Mouse (Mus musculus) midbrain, embryonic 13.5 days (tissue): ENCODE results near the gene Dnaic2. TPM values are rescaled to one million over a fixed set of nuclear protein-coding genes. Genes with fewer than 3 reads are reported as not detected.

Experiments
- ATAC-seq: fragments of 200-750 bp; cut with Nextera tagmentation; 2 replicates; pipeline ENCODE4 v1.8.0; 2017; ENCODE audit warnings: mild to moderate bottlenecking, moderate TSS enrichment, moderate library complexity
- H3K27ac ChIP-seq: fragments of 300-500 bp; sonication (generic); 2 replicates; pipeline ENCODE4 v1.5.1; 2015; ENCODE audit warnings: inconsistent platforms, mild to moderate bottlenecking, moderate library complexity
- H3K27me3 ChIP-seq: fragments of 300-500 bp; sonication (generic); 2 replicates; pipeline ENCODE4 v1.6.1; 2015; ENCODE audit warnings: mild to moderate bottlenecking, inconsistent platforms
- H3K36me3 ChIP-seq: fragments of 300-500 bp; sonication (generic); 2 replicates; pipeline ENCODE4 v1.6.1; 2015; ENCODE audit warnings: mild to moderate bottlenecking, inconsistent platforms
- H3K4me1 ChIP-seq: fragments of 300-500 bp; sonication (generic); replicated peaks from 2 replicates; pipeline ENCODE4 v1.6.1; 2015; ENCODE audit warnings: inconsistent platforms
- H3K4me2 ChIP-seq: fragments of 300-500 bp; sonication (generic); replicated peaks from 2 replicates; pipeline ENCODE4 v1.6.1; 2015; ENCODE audit warnings: moderate library complexity, mild to moderate bottlenecking, inconsistent platforms
- H3K4me3 ChIP-seq: fragments of 300-500 bp; sonication (generic); replicated peaks from 2 replicates; pipeline ENCODE4 v1.5.1; 2015; ENCODE audit warnings: mild to moderate bottlenecking, inconsistent platforms
- H3K9ac ChIP-seq: fragments of 300-500 bp; sonication (generic); replicated peaks from 2 replicates; pipeline ENCODE4 v1.6.1; 2015; ENCODE audit warnings: mild to moderate bottlenecking, inconsistent platforms
- H3K9me3 ChIP-seq: fragments of 300-500 bp; sonication (generic); 2 replicates; pipeline ENCODE4 v1.6.1; 2016; ENCODE audit warnings: mild to moderate bottlenecking, inconsistent platforms
- WGBS: fragments of 180-500 bp; shearing (Covaris S2); methylation state at CpG from one replicate; pipeline ENCODE4 v1.1.7; 2015; 5-methylcytosine and 5-hydroxymethylcytosine counted together
- polyA plus RNA-seq: library from polyadenylated mRNA; unstranded; fragments of >200 nt; fragmentation: Nextera tagmentation; extraction: Ambion mirVana; gene quantifications from 2 replicates; pipeline ENCODE4 v1.2.1, GENCODE M21; 2015

The Dnaic2 gene
- polyA plus RNA-seq, 1 experiment from 2014 or later = 1.6 TPM

DNA sequence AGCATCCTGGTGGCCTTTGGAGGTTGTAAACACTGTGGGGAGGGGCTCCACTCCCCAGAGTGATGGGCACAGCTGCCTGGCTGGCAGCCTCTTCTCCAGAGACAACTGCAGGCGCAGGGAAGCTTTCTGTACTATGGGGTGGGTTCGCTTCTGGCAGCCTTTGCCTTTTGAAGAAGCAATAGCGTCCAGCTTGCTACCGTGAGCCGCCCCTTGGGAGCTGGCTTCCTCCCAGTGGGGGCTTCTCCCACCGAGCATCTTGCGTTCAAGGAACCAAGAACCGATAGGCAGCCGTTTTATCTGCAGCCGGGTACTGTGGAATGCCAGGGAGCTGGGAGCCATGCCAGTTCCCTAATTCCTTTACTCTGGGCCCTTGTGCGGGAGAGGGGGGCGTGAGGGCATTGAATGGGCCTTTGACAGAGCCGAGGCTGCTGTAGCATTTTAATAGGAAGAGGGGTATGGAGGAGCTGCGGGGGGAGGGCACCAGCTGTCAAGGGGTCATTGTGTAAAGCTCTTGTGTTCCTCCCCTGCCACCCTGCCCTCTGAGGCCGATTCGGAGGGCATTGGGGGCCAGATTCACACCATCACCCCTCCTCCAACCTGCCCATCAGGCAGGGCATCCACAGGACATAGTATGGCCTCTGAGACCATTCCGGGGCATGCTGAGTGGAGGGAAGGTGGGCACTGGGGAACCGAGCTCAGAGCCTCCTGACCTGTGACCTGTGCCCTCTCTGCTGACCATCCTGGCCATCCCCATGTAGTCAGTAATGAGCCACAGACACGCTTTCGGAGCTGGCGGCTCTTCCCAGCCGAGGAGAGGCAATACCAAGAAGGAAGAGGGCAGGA, 22.9 kb upstream of the Dnaic2 start:
- ATAC-seq = peak; percentile 89
- Histone ChIP-seq H3K9ac (peak overlapping the region; percentile 39), H3K4me1 (peaks cover 39% of the 10 kb centered on the region), H3K4me2 (peak overlapping the region; percentile 11), H3K4me3 (no peak overlapping the region), H3K27me3 (no peaks in the 10 kb centered on the region), H3K36me3 (0 out of 2 replicates have a peak, but pooled peaks cover 6% of the 10 kb centered on the region), H3K9me3 (no peaks in the 10 kb centered on the region), H3K27ac (peak overlapping the region; percentile 69)
- WGBS = 42% methylated on average over 22 of the region's 22 CpGs

DNA sequence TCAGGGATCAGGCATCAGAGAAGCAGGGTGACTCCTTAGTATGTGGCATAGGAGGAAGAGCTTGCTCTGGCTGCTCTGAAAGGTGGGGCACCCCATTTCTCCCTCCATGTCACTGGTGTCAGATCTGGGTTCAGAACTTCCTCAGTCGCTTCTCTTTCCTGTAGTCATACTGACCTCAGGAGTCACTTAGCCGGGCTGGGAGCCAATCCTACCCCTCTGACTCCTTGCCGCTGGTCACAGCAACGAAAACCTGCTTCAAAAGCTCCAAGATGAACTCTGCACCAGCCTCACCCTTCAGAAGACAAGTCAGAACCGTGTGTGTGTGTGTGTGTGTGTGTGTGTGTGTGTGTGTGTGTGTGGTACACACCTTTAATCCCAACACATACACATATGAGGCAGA, 20.9 kb upstream of the Dnaic2 start:
- Histone ChIP-seq H3K36me3 (peaks cover 15% of the 10 kb centered on the region; the same call in 1 of the 2 replicates), H3K27me3 (no peaks in the 10 kb centered on the region)
- WGBS = 94% methylated on average over 5 of the region's 5 CpGs

DNA sequence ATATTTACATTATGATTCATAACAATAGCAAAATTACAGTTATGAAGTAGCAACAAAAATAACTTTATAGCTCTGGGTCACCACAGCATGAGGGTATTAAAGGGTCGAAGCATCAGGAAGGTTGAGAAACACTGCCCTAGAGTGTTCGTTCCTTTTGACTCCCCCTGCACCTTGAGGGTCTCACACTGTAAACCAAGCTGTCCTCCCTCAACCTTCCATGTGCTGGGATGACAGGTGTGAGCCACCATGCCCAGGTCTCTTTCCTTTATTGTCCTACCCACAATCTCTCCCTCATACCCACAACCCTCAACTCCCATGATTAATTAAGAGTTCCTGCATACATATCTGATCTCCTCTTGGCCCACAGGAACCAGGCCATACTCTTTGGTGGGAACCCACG, 15.8 kb upstream of the Dnaic2 start:
- no peaks in the 10 kb centered on the region for H3K9me3 ChIP-seq
- 0 out of 2 replicates have a peak, but pooled peaks cover 7% of the 10 kb centered on the region for H3K4me1 ChIP-seq
- 93% methylated on average over 3 of the region's 3 CpGs for WGBS
- H3K36me3 ChIP-seq = peaks cover 15% of the 10 kb centered on the region; the same call in 1 of the 2 replicates
- H3K27ac ChIP-seq = no peak overlapping the region
- H3K27me3 ChIP-seq = no peaks in the 10 kb centered on the region
- no peak overlapping the region for H3K4me2 ChIP-seq
- H3K9ac ChIP-seq = no peak overlapping the region
- no peak overlapping the region for H3K4me3 ChIP-seq
- ATAC-seq = no peak

More for the DNA sequence above, 20.9 kb upstream of the Dnaic2 start:
- Histone ChIP-seq H3K4me2 (no peak overlapping the region), H3K9ac (no peak overlapping the region), H3K4me1 (peaks cover 39% of the 10 kb centered on the region), H3K4me3 (no peak overlapping the region), H3K9me3 (no peaks in the 10 kb centered on the region), H3K27ac (no peak overlapping the region)
- ATAC-seq = no peak

DNA sequence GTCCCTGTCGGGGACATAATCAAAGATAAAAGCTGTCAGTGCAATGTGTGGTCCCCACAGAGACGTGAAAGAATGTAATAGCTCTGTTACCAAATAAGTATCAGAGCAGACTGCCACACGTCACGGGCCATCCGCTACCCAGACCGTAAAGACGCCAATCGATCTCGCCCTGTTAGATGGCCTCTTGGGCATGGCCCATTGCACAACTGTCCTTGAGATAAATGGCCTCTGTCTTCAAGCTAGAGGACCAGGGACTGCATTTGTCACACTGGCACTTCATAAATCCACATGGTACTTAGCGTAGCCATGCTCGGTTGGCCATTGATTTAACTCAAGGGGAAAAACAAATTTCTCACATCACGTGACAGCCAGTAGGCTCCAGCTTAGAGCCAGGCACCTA, 15.3 kb upstream of the Dnaic2 start:
- Histone ChIP-seq H3K4me1 (0 out of 2 replicates have a peak, but pooled peaks cover 7% of the 10 kb centered on the region), H3K9me3 (no peaks in the 10 kb centered on the region), H3K27me3 (no peaks in the 10 kb centered on the region), H3K4me3 (no peak overlapping the region), H3K27ac (no peak overlapping the region), H3K36me3 (peaks cover 15% of the 10 kb centered on the region; the same call in 1 of the 2 replicates), H3K4me2 (no peak overlapping the region), H3K9ac (no peak overlapping the region)
- WGBS = 86% methylated on average over 12 of the region's 12 CpGs
- no peak for ATAC-seq

DNA sequence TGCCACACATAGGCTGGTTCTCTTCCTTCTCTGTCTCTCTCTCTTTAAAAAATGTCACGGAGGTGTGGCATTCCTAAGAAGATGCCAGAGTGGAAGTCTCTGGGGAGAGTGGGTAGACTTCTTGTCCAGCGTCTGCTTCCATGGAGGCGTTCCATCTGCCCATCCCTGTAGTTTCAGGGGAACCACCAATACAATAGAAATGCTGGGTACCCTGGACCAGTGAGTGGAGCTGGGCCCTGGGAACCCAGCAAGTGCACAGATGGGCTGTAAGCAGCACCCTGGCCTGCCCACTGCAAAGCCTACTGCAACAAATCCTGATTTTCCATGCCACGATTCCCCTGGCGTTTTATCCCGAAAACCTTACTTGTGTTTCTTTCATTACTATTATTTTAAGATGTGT, 12.7 kb upstream of the Dnaic2 start:
- Histone ChIP-seq H3K9me3 (no peaks in the 10 kb centered on the region), H3K4me1 (0 out of 2 replicates have a peak, but pooled peaks cover 7% of the 10 kb centered on the region), H3K27ac (no peak overlapping the region), H3K4me2 (no peak overlapping the region), H3K27me3 (no peaks in the 10 kb centered on the region), H3K9ac (no peak overlapping the region), H3K36me3 (peaks cover 9% of the 10 kb centered on the region; the same call in 1 of the 2 replicates), H3K4me3 (no peak overlapping the region)
- ATAC-seq = no peak
- 89% methylated on average over 6 of the region's 6 CpGs for WGBS

DNA sequence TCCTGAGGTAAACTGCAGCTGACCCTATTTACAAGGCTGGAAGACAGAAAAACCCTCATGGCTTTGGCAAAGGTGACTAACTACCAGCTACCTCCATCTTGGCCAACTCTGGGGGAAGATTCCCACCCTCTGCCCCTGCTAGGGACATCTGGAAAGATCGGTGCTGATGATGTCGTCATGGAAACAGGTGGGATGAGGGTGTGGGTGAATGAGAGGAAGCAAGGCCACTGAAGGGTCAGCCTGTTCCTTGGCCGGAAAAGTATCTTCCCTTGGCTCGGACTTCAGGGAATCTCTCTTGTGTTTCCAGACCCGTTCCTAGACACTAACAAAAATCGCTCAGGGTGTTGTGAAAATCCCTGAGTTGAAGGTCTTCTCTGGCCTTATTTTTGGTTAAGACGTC, 11.7 kb upstream of the Dnaic2 start:
- 76% methylated on average over 7 of the region's 7 CpGs for WGBS
- Histone ChIP-seq H3K9me3 (no peaks in the 10 kb centered on the region), H3K9ac (no peak overlapping the region), H3K27ac (no peak overlapping the region), H3K4me3 (no peak overlapping the region), H3K36me3 (0 out of 2 replicates have a peak, but pooled peaks cover 5% of the 10 kb centered on the region), H3K4me1 (0 out of 2 replicates have a peak, but pooled peaks cover 7% of the 10 kb centered on the region), H3K27me3 (no peaks in the 10 kb centered on the region), H3K4me2 (no peak overlapping the region)
- ATAC-seq = no peak

DNA sequence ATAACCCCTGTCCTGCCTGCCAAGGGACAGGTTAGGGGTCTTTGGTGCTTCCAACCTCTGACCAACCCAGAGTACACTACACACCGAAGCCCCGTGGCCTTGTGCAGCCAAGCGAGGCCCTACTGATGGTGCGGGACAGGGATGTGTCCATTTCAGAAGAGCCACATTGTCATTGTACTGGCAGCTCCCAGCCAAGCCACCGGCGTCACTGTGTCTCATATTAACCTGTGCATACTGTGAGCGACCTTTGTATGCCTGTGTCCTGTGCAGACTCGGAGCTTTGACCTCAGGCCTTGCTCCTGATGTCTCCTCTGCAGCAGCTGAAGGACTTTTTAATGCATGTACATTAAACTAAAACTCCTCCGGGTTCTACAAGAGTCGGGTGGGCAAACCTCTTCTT, 6.7 kb upstream of the Dnaic2 start:
- Histone ChIP-seq H3K27me3 (no peaks in the 10 kb centered on the region), H3K4me1 (0 out of 2 replicates have a peak, but pooled peaks cover under 1% of the 10 kb centered on the region), H3K27ac (no peak overlapping the region), H3K9ac (no peak overlapping the region), H3K9me3 (no peaks in the 10 kb centered on the region), H3K4me2 (no peak overlapping the region), H3K36me3 (no peaks in the 10 kb centered on the region), H3K4me3 (no peak overlapping the region)
- no peak for ATAC-seq
- 92% methylated on average over 10 of the region's 10 CpGs for WGBS

DNA sequence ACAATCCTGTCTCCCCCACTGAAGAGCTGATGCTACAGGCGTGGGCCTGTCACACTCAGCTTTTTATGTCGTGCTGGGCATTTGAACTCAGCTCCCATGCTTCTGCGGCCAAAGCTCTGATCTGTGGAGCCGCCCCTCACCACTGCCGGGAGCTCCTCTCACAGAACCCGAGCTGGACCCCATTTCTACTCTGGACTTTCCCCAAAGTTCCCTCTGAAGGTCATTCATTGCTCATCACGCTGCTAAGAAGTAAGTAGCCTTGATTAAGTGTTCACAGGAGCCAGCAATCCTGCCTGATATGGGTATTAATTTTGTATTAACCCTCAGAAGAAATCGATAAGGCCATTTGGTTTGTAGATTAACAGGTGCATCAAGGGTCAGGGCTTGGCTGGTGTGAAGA, 4.8 kb upstream of the Dnaic2 start:
- 83% methylated on average over 8 of the region's 8 CpGs for WGBS
- H3K4me2 ChIP-seq = no peak overlapping the region
- no peak overlapping the region for H3K4me3 ChIP-seq
- no peaks in the 10 kb centered on the region for H3K36me3 ChIP-seq
- H3K9ac ChIP-seq = no peak overlapping the region
- H3K9me3 ChIP-seq = no peaks in the 10 kb centered on the region
- no peaks in the 10 kb centered on the region for H3K27me3 ChIP-seq
- no peak for ATAC-seq
- no peak overlapping the region for H3K27ac ChIP-seq
- H3K4me1 ChIP-seq = peaks cover 7% of the 10 kb centered on the region

DNA sequence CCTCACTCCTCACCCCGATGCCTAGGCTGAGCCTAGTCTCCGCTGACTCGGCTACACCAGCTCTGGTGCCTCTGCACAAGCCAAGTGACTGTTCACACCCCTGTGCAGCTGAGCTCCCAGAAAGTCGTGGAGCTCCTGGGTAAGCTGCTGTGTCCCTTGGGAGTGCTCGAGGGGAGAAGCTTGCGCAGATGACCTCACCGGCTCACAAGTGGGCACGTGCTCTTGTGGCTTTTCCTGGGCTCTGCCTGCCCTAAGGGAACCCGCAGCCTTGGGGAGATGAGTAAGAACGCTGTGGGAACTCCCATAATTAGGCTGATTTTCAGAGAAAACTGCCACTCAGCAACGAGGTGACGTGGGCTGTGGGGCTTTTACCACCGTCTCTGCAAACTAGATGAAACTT, 4.2 kb upstream of the Dnaic2 start:
- Histone ChIP-seq H3K4me2 (no peak overlapping the region), H3K27ac (no peak overlapping the region), H3K9ac (no peak overlapping the region), H3K27me3 (peaks cover under 1% of the 10 kb centered on the region; the same call in 1 of the 2 replicates), H3K9me3 (no peaks in the 10 kb centered on the region), H3K4me3 (no peak overlapping the region), H3K36me3 (no peaks in the 10 kb centered on the region), H3K4me1 (peaks cover 13% of the 10 kb centered on the region)
- ATAC-seq = no peak
- 76% methylated on average over 13 of the region's 13 CpGs for WGBS

DNA sequence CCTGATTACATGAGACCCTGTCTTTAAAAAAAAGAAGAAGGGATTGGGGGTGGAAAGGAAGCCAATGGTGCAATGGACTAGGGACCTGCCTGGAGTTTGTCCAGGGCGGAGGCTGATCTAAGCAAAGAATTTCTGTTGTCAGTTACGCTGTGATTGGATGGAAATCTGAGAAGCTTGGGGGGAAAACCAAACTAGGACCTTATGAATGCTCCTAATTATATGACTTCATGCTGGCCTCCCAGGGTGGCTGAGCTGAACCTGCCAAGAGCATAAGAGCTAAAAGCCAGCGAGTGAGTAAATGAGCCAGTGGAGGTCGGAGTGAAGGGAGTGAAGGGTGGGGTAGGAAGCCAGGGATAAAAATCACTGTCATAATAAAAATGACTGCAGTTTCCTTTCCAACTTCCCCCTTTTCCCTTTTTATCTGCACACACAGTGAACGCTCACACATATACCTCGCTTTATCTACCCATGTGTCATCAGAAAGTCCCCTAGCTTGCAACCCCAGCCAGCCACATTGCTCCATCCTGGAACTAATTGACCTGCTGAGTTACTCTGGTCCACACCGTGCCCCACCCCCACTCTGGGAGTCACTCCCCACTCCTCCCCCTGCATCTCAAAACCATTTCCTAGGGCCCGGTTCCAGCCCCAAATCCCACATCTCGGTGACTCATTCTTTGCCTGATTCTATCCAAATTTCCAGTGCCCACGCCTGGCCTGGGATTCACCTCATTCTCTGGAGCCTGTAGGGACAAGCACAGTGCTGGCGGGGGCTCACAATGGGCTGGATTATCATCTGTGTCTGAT, 2.2 kb upstream of the Dnaic2 start:
- Histone ChIP-seq H3K4me3 (no peak overlapping the region), H3K9ac (no peak overlapping the region), H3K27ac (no peak overlapping the region), H3K27me3 (peaks cover 12% of the 10 kb centered on the region), H3K36me3 (no peaks in the 10 kb centered on the region), H3K4me1 (peaks cover 24% of the 10 kb centered on the region), H3K9me3 (no peaks in the 10 kb centered on the region), H3K4me2 (no peak overlapping the region)
- ATAC-seq = no peak
- WGBS = 78% methylated on average over 11 of the region's 11 CpGs

DNA sequence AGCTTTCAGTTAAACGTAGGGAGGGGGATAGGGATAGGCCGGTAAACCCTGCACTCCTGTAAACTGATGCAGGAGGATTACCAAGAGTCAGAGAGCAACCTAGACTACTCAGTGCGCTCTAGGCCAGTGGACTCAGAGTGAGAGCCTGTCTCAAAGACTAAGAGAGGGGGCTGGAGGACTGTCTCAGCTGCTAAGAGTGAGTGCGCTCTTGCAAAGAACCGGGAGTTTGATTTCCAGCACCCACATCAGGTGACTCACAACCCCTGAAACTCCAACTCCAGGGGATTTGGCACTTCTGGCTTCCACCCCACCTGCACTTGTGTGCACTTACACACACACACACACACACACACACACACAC, 598 bp downstream of the Dnaic2 start:
- Histone ChIP-seq H3K4me3 (peak overlapping the region; percentile 32), H3K4me2 (peak overlapping the region; percentile 62), H3K9me3 (no peaks in the 10 kb centered on the region), H3K36me3 (no peaks in the 10 kb centered on the region), H3K9ac (peak overlapping the region; percentile 34), H3K4me1 (peaks cover 24% of the 10 kb centered on the region), H3K27me3 (peaks cover 12% of the 10 kb centered on the region), H3K27ac (no peak overlapping the region)
- 0 out of 2 replicates have a peak, but pooled peaks have one; percentile 25 for ATAC-seq
- WGBS = 35% methylated on average over 5 of the region's 5 CpGs

DNA sequence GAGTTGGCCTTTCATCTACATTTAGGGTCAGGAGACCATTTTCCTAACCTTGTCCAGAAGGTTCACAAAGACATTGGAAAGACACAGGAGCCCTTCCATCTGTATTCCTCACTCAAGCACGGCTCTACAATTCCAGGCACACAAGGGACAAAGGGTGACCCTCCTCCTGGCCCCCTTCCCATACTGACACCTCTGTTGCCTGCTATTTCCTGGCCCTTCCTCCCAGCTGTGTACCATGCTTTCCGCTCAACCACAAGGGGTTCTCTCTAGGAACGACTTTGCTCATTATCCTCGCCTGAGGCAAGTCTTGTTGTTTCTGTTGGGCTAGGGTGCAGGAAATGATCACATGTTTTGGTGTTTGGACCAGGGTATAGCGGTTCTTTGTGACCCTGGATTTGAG, 1.1 kb downstream of the Dnaic2 start:
- Histone ChIP-seq H3K9ac (no peak overlapping the region), H3K4me3 (no peak overlapping the region), H3K9me3 (no peaks in the 10 kb centered on the region), H3K27me3 (peaks cover 12% of the 10 kb centered on the region), H3K4me2 (no peak overlapping the region), H3K27ac (no peak overlapping the region), H3K36me3 (no peaks in the 10 kb centered on the region), H3K4me1 (peaks cover 24% of the 10 kb centered on the region)
- no peak for ATAC-seq
- WGBS = 57% methylated on average over 5 of the region's 5 CpGs
